Mouse (Mus musculus): Measurements from ENCODE around the gene Cox19. TPM values are rescaled to one million over a fixed set of nuclear protein-coding genes. Genes with fewer than 3 reads are reported as not detected.

The Cox19 gene
- polyA plus RNA-seq, 1 experiment from 2014 or later = 90.6 TPM

DNA sequence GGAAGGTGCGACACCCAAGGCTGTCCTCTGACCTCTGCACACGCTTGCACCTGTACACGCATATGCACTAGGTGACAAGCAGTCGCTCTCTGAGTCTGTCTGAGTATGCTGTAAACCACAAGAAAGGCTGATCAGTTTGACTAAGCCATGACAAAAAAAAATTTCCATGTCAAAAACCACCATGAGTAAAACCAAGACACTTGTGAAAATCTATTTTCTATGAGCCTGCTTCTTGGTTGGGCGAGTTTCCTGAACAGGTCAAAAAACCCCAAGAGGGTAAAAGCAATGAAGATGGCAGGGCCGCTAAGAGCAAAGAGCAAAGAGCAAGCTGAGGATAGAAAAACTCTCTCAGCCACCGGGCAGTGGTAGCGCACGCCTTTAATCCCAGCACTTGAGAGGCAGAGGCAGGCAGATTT, 47.6 kb downstream of the Cox19 start:
- Histone ChIP-seq H3K4me2 (no peak overlapping the region), H3K4me1 (no peaks in the 10 kb centered on the region), H3K4me3 (no peak overlapping the region), H3K9me3 (no peaks in the 10 kb centered on the region), H3K27ac (no peak overlapping the region), H3K9ac (no peak overlapping the region), H3K36me3 (no peaks in the 10 kb centered on the region), H3K27me3 (no peaks in the 10 kb centered on the region)
- ATAC-seq (ENCODE audit: insufficient number of reproducible peaks, low FRiP score, low TSS enrichment, low read depth) = no peak
- 86% methylated on average over 9 of the region's 9 CpGs for WGBS

DNA sequence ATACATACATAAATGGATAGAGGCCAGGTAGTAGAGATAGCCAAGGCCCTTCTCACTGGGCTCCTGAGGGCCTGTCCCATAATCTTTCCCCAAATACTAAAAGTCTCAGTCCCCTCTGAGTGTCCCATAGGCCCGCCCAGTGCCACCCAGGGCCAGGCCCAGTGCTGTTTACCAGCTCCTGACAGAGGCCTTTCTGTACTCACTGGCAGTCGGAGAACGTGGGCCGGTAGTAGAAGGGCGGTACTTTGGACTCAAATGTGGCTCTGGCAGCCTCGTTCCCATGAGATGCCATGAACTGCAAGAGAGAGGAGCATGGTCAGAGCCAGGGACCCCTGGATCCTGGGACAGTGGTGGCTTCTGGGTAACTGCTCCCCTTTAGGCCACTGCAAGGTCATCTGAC, 49.1 kb downstream of the Cox19 start:
- Histone ChIP-seq H3K27ac (no peak overlapping the region), H3K4me3 (no peak overlapping the region), H3K9me3 (no peaks in the 10 kb centered on the region), H3K27me3 (no peaks in the 10 kb centered on the region), H3K4me2 (no peak overlapping the region), H3K36me3 (no peaks in the 10 kb centered on the region), H3K9ac (no peak overlapping the region), H3K4me1 (no peaks in the 10 kb centered on the region)
- no peak for ATAC-seq (ENCODE audit: insufficient number of reproducible peaks, low FRiP score, low TSS enrichment, low read depth)
- 79% methylated on average over 6 of the region's 6 CpGs for WGBS

GRCm38 (mm10) chr5:139297745-139298144, 53.5 kb downstream of the Cox19 start:
- Histone ChIP-seq H3K27me3 (no peaks in the 10 kb centered on the region), H3K9ac (no peak overlapping the region), H3K36me3 (no peaks in the 10 kb centered on the region), H3K4me3 (no peak overlapping the region), H3K27ac (no peak overlapping the region), H3K4me2 (no peak overlapping the region), H3K4me1 (no peaks in the 10 kb centered on the region), H3K9me3 (no peaks in the 10 kb centered on the region)
- no peak for ATAC-seq (ENCODE audit: insufficient number of reproducible peaks, low FRiP score, low TSS enrichment, low read depth)
- 78% methylated on average over 5 of the region's 5 CpGs for WGBS

- Histone ChIP-seq H3K36me3 (no peaks in the 10 kb centered on the region), H3K4me1 (no peaks in the 10 kb centered on the region), H3K9me3 (no peaks in the 10 kb centered on the region), H3K4me3 (no peak overlapping the region), H3K4me2 (no peak overlapping the region), H3K9ac (no peak overlapping the region), H3K27ac (no peak overlapping the region), H3K27me3 (no peaks in the 10 kb centered on the region)
- WGBS = 62% methylated on average over 10 of the region's 10 CpGs
- no peak for ATAC-seq (ENCODE audit: insufficient number of reproducible peaks, low FRiP score, low TSS enrichment, low read depth)
Measured at GRCm38 (mm10) chr5:139297092-139297491, 54.1 kb downstream of the Cox19 start.

DNA sequence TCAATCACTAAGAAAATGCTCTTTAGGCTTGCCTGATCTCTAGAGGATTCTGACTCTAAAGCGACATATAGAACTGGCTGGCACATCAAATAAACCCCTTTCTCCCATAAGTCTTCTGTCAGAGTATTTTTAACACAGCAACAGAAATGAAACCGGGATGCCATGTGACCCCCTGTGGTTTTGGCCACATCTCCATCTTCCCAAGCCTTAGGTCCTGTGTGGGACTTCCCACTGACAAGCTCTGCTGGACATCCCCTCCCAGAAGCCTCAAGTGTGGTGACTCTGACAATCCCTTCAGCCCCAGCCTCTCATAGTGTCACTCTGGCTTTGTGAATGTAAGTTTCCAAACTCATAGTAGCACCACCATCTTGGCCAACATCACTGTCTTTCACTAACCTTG, 57.1 kb downstream of the Cox19 start:
- no peaks in the 10 kb centered on the region for H3K36me3 ChIP-seq
- H3K4me3 ChIP-seq = no peak overlapping the region
- H3K4me2 ChIP-seq = no peak overlapping the region
- H3K9me3 ChIP-seq = no peaks in the 10 kb centered on the region
- H3K4me1 ChIP-seq = 0 out of 2 replicates have a peak, but pooled peaks cover 2% of the 10 kb centered on the region
- WGBS = 79% methylated on average over 2 of the region's 2 CpGs
- no peak overlapping the region for H3K27ac ChIP-seq
- no peak for ATAC-seq (ENCODE audit: insufficient number of reproducible peaks, low FRiP score, low TSS enrichment, low read depth)
- H3K27me3 ChIP-seq = no peaks in the 10 kb centered on the region
- no peak overlapping the region for H3K9ac ChIP-seq

- Histone ChIP-seq H3K9ac (no peak overlapping the region), H3K4me1 (0 out of 2 replicates have a peak, but pooled peaks cover 2% of the 10 kb centered on the region), H3K4me3 (no peak overlapping the region), H3K9me3 (no peaks in the 10 kb centered on the region), H3K4me2 (no peak overlapping the region), H3K36me3 (no peaks in the 10 kb centered on the region), H3K27me3 (no peaks in the 10 kb centered on the region), H3K27ac (no peak overlapping the region)
- WGBS = 63% methylated on average over 6 of the region's 6 CpGs
- ATAC-seq (ENCODE audit: insufficient number of reproducible peaks, low FRiP score, low TSS enrichment, low read depth) = no peak
Measured at GRCm38 (mm10) chr5:139291811-139292560, 59.2 kb downstream of the Cox19 start.

DNA sequence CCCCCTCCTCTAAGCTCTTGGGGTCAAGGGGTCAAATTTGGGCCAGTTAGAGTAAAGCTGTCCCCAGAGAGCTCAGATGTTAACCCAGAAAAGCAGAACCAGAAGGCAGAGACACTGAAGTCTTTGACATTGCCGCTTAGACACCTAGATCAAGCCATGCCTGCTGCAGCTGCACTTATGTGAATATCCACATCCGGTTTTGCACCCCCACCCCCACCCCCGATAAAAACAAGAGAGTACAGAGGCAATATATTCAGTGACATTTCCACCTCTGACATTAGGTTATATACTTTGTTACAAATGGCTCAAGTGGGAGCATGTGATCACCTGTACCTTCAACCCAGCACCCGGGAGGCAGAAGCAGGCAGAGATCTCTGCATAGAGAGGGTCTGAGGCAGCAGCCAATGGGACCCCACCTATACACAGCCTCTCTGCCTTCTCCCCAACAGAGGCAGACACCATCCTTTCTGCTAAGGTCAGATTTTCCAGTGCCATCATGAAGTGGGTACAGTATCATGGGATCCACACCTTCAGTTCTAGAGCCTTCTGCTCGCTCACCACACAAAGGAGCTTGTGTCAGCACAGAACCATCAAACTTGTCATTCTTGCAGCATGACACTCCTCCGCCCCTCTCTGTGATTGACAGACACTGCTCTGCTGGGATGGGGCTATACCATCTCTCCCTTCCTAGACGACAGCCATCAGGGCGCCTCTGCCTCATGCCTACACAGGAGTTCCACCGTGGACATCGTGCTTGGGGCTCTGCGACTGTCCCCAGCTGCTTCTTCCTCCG, 60.6 kb downstream of the Cox19 start:
- no peaks in the 10 kb centered on the region for H3K27me3 ChIP-seq
- no peaks in the 10 kb centered on the region for H3K36me3 ChIP-seq
- no peak overlapping the region for H3K9ac ChIP-seq
- no peak overlapping the region for H3K27ac ChIP-seq
- no peak overlapping the region for H3K4me2 ChIP-seq
- no peak for ATAC-seq (ENCODE audit: insufficient number of reproducible peaks, low FRiP score, low TSS enrichment, low read depth)
- H3K4me3 ChIP-seq = no peak overlapping the region
- H3K4me1 ChIP-seq = 0 out of 2 replicates have a peak, but pooled peaks cover 2% of the 10 kb centered on the region
- 83% methylated on average over 12 of the region's 12 CpGs for WGBS
- H3K9me3 ChIP-seq = no peaks in the 10 kb centered on the region

- no peaks in the 10 kb centered on the region for H3K36me3 ChIP-seq
- H3K9me3 ChIP-seq = no peaks in the 10 kb centered on the region
- H3K4me2 ChIP-seq = no peak overlapping the region
- no peak overlapping the region for H3K4me3 ChIP-seq
- WGBS = 79% methylated on average over 4 of the region's 4 CpGs
- H3K4me1 ChIP-seq = 0 out of 2 replicates have a peak, but pooled peaks cover 2% of the 10 kb centered on the region
- no peak for ATAC-seq (ENCODE audit: insufficient number of reproducible peaks, low FRiP score, low TSS enrichment, low read depth)
- H3K9ac ChIP-seq = no peak overlapping the region
- no peak overlapping the region for H3K27ac ChIP-seq
- no peaks in the 10 kb centered on the region for H3K27me3 ChIP-seq
Measured at GRCm38 (mm10) chr5:139288591-139288990, 62.6 kb downstream of the Cox19 start.

DNA sequence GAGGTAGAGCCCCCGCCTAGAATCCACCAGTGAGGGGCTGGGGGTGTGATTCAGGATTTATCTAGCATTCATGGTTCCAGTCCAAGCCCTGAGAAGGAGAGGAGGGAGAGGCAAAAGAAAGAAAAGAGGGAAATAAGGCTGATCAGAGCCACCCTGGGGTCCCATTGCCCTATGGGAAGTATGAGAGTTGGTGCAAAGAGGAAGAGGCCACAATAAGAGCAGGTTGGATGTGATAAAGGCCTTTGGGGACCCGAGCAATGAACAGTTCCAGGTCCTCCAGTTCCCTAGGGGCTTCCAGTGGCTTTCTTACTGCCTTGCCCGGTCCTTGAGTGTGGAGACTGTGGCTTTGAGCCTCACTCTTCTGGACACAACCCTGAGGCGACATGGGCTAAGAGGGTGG, 63.4 kb downstream of the Cox19 start:
- WGBS = 87% methylated on average over 4 of the region's 4 CpGs

GRCm38 (mm10) chr5:139287099-139287498, 64.1 kb downstream of the Cox19 start:
- Histone ChIP-seq H3K4me2 (no peak overlapping the region), H3K27me3 (no peaks in the 10 kb centered on the region), H3K9me3 (no peaks in the 10 kb centered on the region), H3K4me1 (peaks cover 6% of the 10 kb centered on the region; the same call in 1 of the 2 replicates), H3K36me3 (no peaks in the 10 kb centered on the region), H3K9ac (no peak overlapping the region), H3K4me3 (no peak overlapping the region), H3K27ac (no peak overlapping the region)
- ATAC-seq (ENCODE audit: insufficient number of reproducible peaks, low FRiP score, low TSS enrichment, low read depth) = no peak
- 82% methylated on average over 5 of the region's 5 CpGs for WGBS

More for the DNA sequence above, 63.4 kb downstream of the Cox19 start:
- Histone ChIP-seq H3K36me3 (no peaks in the 10 kb centered on the region), H3K27me3 (no peaks in the 10 kb centered on the region), H3K4me2 (no peak overlapping the region), H3K4me1 (0 out of 2 replicates have a peak, but pooled peaks cover 2% of the 10 kb centered on the region), H3K4me3 (no peak overlapping the region), H3K9me3 (no peaks in the 10 kb centered on the region), H3K9ac (no peak overlapping the region), H3K27ac (no peak overlapping the region)
- ATAC-seq (ENCODE audit: insufficient number of reproducible peaks, low FRiP score, low TSS enrichment, low read depth) = no peak
